Mouse (Mus musculus) neutrophil, adult 59 days (primary cell): ENCODE measurements around the gene Olfr177. TPM values are rescaled to one million over a fixed set of nuclear protein-coding genes. Genes with fewer than 3 reads are reported as not detected.

ENCODE experiments used
- total RNA-seq, 2 experiments: library from RNA; stranded (reverse); gene quantifications; 1 replicate in 1 of 2; 2 replicates in 1 of 2; pipeline ENCODE4 v1.2.4; 2023

Gene Olfr177
- not detected for total RNA-seq

GRCm38 (mm10) chr16:58874668-58875067, at the start of gene Olfr177:
TSS of gene Olfr177 (minus strand) at chr16:58874768.

GRCm38 (mm10) chr16:58891963-58892362, 17.4 kb upstream of the Olfr177 start, which contains the start of gene Olfr178:
TSS of gene Olfr178 (minus strand) at chr16:58892063.

GRCm38 (mm10) chr16:58826732-58827319, 47.7 kb downstream of the Olfr177 start, which contains the start of gene Olfr175-ps1:
TSS of gene Olfr175-ps1 (minus strand) at chr16:58826782.

Other genes starting within 250 kb of the Olfr177 start
- not detected for gene E330017A01Rik, start 236.0 kb downstream of the Olfr177 start, total RNA-seq
- gene Cpox, start 204.5 kb downstream of the Olfr177 start, total RNA-seq, result 10 to 100 TPM; 16.4 to 34.2 TPM
- under 1 TPM; 0.31 to 0.42 TPM for gene Gpr15, start 155.7 kb downstream of the Olfr177 start, total RNA-seq
- 10 to 100 TPM; 30.5 to 37.7 TPM for gene Cldnd1, start 146.9 kb downstream of the Olfr177 start, total RNA-seq
- not detected for gene Olfr172, start 111.6 kb downstream of the Olfr177 start, total RNA-seq
- gene Olfr173, start 74.5 kb downstream of the Olfr177 start, total RNA-seq, result not detected
- gene Olfr175-ps1, start 48.0 kb downstream of the Olfr177 start, total RNA-seq, result not detected
- not detected for gene Olfr178, start 17.3 kb upstream of the Olfr177 start, total RNA-seq
- gene Olfr181, start 54.0 kb upstream of the Olfr177 start, total RNA-seq, result not detected
- not detected for gene Olfr180, start 54.6 kb upstream of the Olfr177 start, total RNA-seq
- gene Olfr183, start 120.6 kb upstream of the Olfr177 start, total RNA-seq, result not detected
- gene Olfr186, start 155.5 kb upstream of the Olfr177 start, total RNA-seq, result not detected
- gene Olfr187, start 165.0 kb upstream of the Olfr177 start, total RNA-seq, result not detected
- gene Olfr190, start 203.2 kb upstream of the Olfr177 start, total RNA-seq, result not detected
- not detected for gene Olfr191, start 215.1 kb upstream of the Olfr177 start, total RNA-seq
- gene Olfr193, start 237.1 kb upstream of the Olfr177 start, total RNA-seq, result not detected
- not detected for gene Olfr194, start 246.3 kb upstream of the Olfr177 start, total RNA-seq